19 mouse cellular contexts compared by ENCODE assay signal in genomic region chr8:88109241-88109640, GRCm38 (mm10). TPM values are rescaled to one million over a fixed set of nuclear protein-coding genes. Genes with fewer than 3 reads are reported as not detected.
DNase-seq lines count a peak whose midpoint lies in the region; ATAC-seq and TF ChIP-seq lines count a peak whose summit lies in the region.
"Had no signal": no experiment of that assay in that cellular context is flagged by ENCODE, and none has a peak within 500 bp of the region (broad histone marks: within the 10 kb centered on the region; RNA-seq: fewer than 3 reads in every experiment).

No protein-coding gene starts in this region.

- no peak overlapping the region for H3K9ac ChIP-seq in heart, adult 2 months (ENCODE audit: low read depth, low read length)
- no peak overlapping the region for H3K9ac ChIP-seq in lung, embryonic 14.5 days
- H3K9ac ChIP-seq: embryonic facial prominence, embryonic 13.5 days; forebrain, embryonic 15.5 days; heart, embryonic 13.5 days; hindbrain, embryonic 13.5 days; intestine, embryonic 15.5 days; limb, embryonic 15.5 days; midbrain, embryonic 12.5 days; neural tube, embryonic 13.5 days had no signal

- ATAC-seq in lung, embryonic 14.5 days (ENCODE audit: insufficient read depth): no peak
- ATAC-seq: forebrain, embryonic 15.5 days; intestine, embryonic 15.5 days had no signal

- 85% methylated on average over 4 of the region's 4 CpGs for WGBS in heart, adult 2 months
- WGBS in lung, embryonic 14.5 days: 89% methylated on average over 4 of the region's 4 CpGs

- H3K4me1 ChIP-seq in heart, adult 2 months (ENCODE audit: control insufficient read depth, insufficient read depth, low read length): no peaks in the 10 kb centered on the region
- no peaks in the 10 kb centered on the region for H3K4me1 ChIP-seq in lung, embryonic 14.5 days (ENCODE audit: insufficient read depth)
- H3K4me1 ChIP-seq: embryonic facial prominence, embryonic 13.5 days; forebrain, embryonic 15.5 days; heart, embryonic 13.5 days; hindbrain, embryonic 13.5 days; intestine, embryonic 15.5 days; limb, embryonic 15.5 days; midbrain, embryonic 12.5 days; neural tube, embryonic 13.5 days had no signal

- H3K36me3 ChIP-seq in heart, adult 2 months (ENCODE audit: control insufficient read depth, insufficient read depth, low read length): no peaks in the 10 kb centered on the region
- no peaks in the 10 kb centered on the region for H3K36me3 ChIP-seq in lung, embryonic 14.5 days (ENCODE audit: insufficient read depth)
- H3K36me3 ChIP-seq: embryonic facial prominence, embryonic 13.5 days; forebrain, embryonic 15.5 days; heart, embryonic 13.5 days; hindbrain, embryonic 13.5 days; intestine, embryonic 15.5 days; limb, embryonic 15.5 days; midbrain, embryonic 12.5 days; neural tube, embryonic 13.5 days had no signal

- 0 out of 2 replicates have a peak, but pooled peaks have one; percentile 3 for TF ChIP-seq CTCF in heart, adult 2 months (IDR thresholded peaks at IDR 0.05)
- 0 out of 2 replicates have a peak, but pooled peaks have one; percentile 7 for TF ChIP-seq CTCF in lung, embryonic 14.5 days (IDR thresholded peaks at IDR 0.05; ENCODE audit: low read depth)
- TF ChIP-seq CTCF in brain, embryonic 14.5 days (IDR thresholded peaks at IDR 0.05; ENCODE audit: borderline replicate concordance, extremely low read depth, insufficient read depth, insufficient read length): no peak

- TF ChIP-seq POLR2A in heart, adult 2 months (IDR thresholded peaks at IDR 0.05; ENCODE audit: insufficient read depth, low read depth, low read length): no peak
- no peak for TF ChIP-seq POLR2A in brain, embryonic 14.5 days (IDR thresholded peaks at IDR 0.05; ENCODE audit: borderline replicate concordance, extremely low read depth, insufficient read depth, insufficient read length, poor library complexity, severe bottlenecking)

- H3K27ac ChIP-seq in heart, adult 2 months: no peak overlapping the region
- no peak overlapping the region for H3K27ac ChIP-seq in lung, embryonic 14.5 days (ENCODE audit: low read depth)
- H3K27ac ChIP-seq: embryonic facial prominence, embryonic 13.5 days; forebrain, embryonic 15.5 days; heart, embryonic 13.5 days; hindbrain, embryonic 13.5 days; intestine, embryonic 15.5 days; limb, embryonic 15.5 days; midbrain, embryonic 12.5 days; neural tube, embryonic 13.5 days had no signal

- H3K27me3 ChIP-seq in heart, adult 2 months (ENCODE audit: control insufficient read depth, insufficient read depth, low read length): no peaks in the 10 kb centered on the region
- no peaks in the 10 kb centered on the region for H3K27me3 ChIP-seq in lung, embryonic 14.5 days (ENCODE audit: insufficient read depth, low read length)
- H3K27me3 ChIP-seq: forebrain, embryonic 15.5 days; hindbrain, embryonic 13.5 days; intestine, embryonic 15.5 days; limb, embryonic 15.5 days; midbrain, embryonic 12.5 days; neural tube, embryonic 13.5 days had no signal

- H3K9me3 ChIP-seq in lung, embryonic 14.5 days (ENCODE audit: low read depth, low read length): no peaks in the 10 kb centered on the region
- H3K9me3 ChIP-seq: embryonic facial prominence, embryonic 13.5 days; forebrain, embryonic 15.5 days; heart, embryonic 13.5 days; hindbrain, embryonic 13.5 days; intestine, embryonic 15.5 days; limb, embryonic 15.5 days; midbrain, embryonic 12.5 days; neural tube, embryonic 13.5 days had no signal

- intact Hi-C loops in heart, adult 2 months (cut with DNase I): no loop called here

- DNase-seq in heart, adult 2 months: no peak
- no peak for DNase-seq in heart, adult 11 months
- peak; percentile 8 for DNase-seq in lung, embryonic 14.5 days
- DNase-seq in lung, postnatal 36 days: no peak
- DNase-seq in ES-CJ7 (ENCODE audit: low read depth, low spot score): peak; percentile 61
- DNase-seq in brain, embryonic 14.5 days (ENCODE audit: low read depth): peak; percentile 5
- DNase-seq in retina, postnatal 1 day: no peak
- DNase-seq in heart, adult 8-10 months (ENCODE audit: low spot score): no peak
- DNase-seq: B cell, adult 2 months; layer of hippocampus, postnatal 36 days; thymus, postnatal 4 days had no signal

- H3K4me2 ChIP-seq in lung, embryonic 14.5 days: no peak overlapping the region
- H3K4me2 ChIP-seq: embryonic facial prominence, embryonic 13.5 days; forebrain, embryonic 15.5 days; heart, embryonic 13.5 days; hindbrain, embryonic 13.5 days; intestine, embryonic 15.5 days; limb, embryonic 15.5 days; midbrain, embryonic 12.5 days; neural tube, embryonic 13.5 days had no signal

- no peak for TF ChIP-seq EP300 in heart, adult 2 months (IDR thresholded peaks at IDR 0.05; ENCODE audit: insufficient read depth, low read depth, low read length)

- no peaks in the 10 kb centered on the region for H3K79me2 ChIP-seq in heart, adult 2 months (replicated peaks; ENCODE audit: control insufficient read depth, insufficient read depth, low read length)

- H3K4me3 ChIP-seq in heart, adult 2 months: no peak overlapping the region
- H3K4me3 ChIP-seq in lung, embryonic 14.5 days (ENCODE audit: low read depth, low read length): no peak overlapping the region
- H3K4me3 ChIP-seq: embryonic facial prominence, embryonic 13.5 days; forebrain, embryonic 15.5 days; heart, embryonic 13.5 days; hindbrain, embryonic 13.5 days; intestine, embryonic 15.5 days; limb, embryonic 15.5 days; midbrain, embryonic 12.5 days; neural tube, embryonic 13.5 days had no signal

RNA-seq across cellular contexts. Expression of gene Cnep1r1, which starts 9.3 kb away (rescaled TPM):
- 10 to 100 TPM; 32.9 to 38.4 TPM for total RNA-seq in heart, adult 2 months (2021)
- polyA plus RNA-seq in heart, adult 2 months (2012; rRNA removed): 20.0 and 39.6 TPM in 2 replicates
- 33.6 and 36.0 TPM in 2 replicates for polyA plus RNA-seq in lung, embryonic 14.5 days (2014; fragmentation: Nextera tagmentation; extraction: Ambion mirVana)
- polyA plus RNA-seq in brain, embryonic 14.5 days (2012; rRNA removed): 52.1 and 56.7 TPM in 2 replicates
- total RNA-seq in heart, adult 8-10 months (2022): 10 to 100 TPM; 32.7 to 40.3 (median 36.8) TPM

RNA-seq across cellular contexts. Expression of gene Heatr3, which starts 28.4 kb away (rescaled TPM):
- total RNA-seq in heart, adult 2 months (2021): 10 to 100 TPM; 21.0 to 21.4 TPM
- 14.4 and 29.1 TPM in 2 replicates for polyA plus RNA-seq in heart, adult 2 months (2012; rRNA removed)
- polyA plus RNA-seq in lung, embryonic 14.5 days (2014; fragmentation: Nextera tagmentation; extraction: Ambion mirVana): 58.2 and 59.2 TPM in 2 replicates
- polyA plus RNA-seq in brain, embryonic 14.5 days (2012; rRNA removed): 43.9 and 44.7 TPM in 2 replicates
- 10 to 100 TPM; 21.5 to 23.3 (median 21.7) TPM for total RNA-seq in heart, adult 8-10 months (2022)

Comparison
In these comparisons a context has a peak if more than half of its experiments do, and no peak if none do; other contexts are left out.
1. DNase-seq: peak in lung, embryonic 14.5 days (single experiment), ES-CJ7 (single experiment) and brain, embryonic 14.5 days (single experiment); none in heart, adult 2 months (0 of 2), heart, adult 11 months (single experiment), lung, postnatal 36 days (single experiment), retina, postnatal 1 day (single experiment) and heart, adult 8-10 months (single experiment).